Mouse (Mus musculus): ENCODE results near the gene Copz2. TPM values are rescaled to one million over a fixed set of nuclear protein-coding genes. Genes with fewer than 3 reads are reported as not detected.

Gene Copz2
- polyA plus RNA-seq, 1 experiment: not detected

- H3K4me3 ChIP-seq (ENCODE audit: insufficient read depth, low read depth, low read length): no peak overlapping the region
- H3K4me1 ChIP-seq (ENCODE audit: control insufficient read depth, insufficient read depth, low read length): peaks cover 13% of the 10 kb centered on the region
- TF ChIP-seq CTCF (IDR thresholded peaks at IDR 0.05; ENCODE audit: insufficient read depth, low read depth, low read length) (no peak), POLR2A (IDR thresholded peaks at IDR 0.05; ENCODE audit: insufficient read depth, low read depth, low read length) (no peak)
- 94% methylated on average over 9 of the region's 9 CpGs for WGBS
- H3K27ac ChIP-seq (ENCODE audit: insufficient read depth, low read depth, low read length): no peak overlapping the region
These were observed 30.6 kb downstream of the Copz2 start for GRCm38 (mm10) chr11:96880296-96880695.

- H3K27ac ChIP-seq (ENCODE audit: insufficient read depth, low read depth, low read length): no peak overlapping the region
- TF ChIP-seq CTCF (IDR thresholded peaks at IDR 0.05; ENCODE audit: insufficient read depth, low read depth, low read length): no peak
- TF ChIP-seq POLR2A (IDR thresholded peaks at IDR 0.05; ENCODE audit: insufficient read depth, low read depth, low read length): no peak
- WGBS: 15% methylated on average over 5 of the region's 5 CpGs
These were observed 36.3 kb downstream of the Copz2 start for GRCm38 (mm10) chr11:96885901-96886340.

GRCm38 (mm10) chr11:96886942-96887546 lies 37.4 kb downstream of the Copz2 start:
- Histone ChIP-seq H3K27ac (ENCODE audit: insufficient read depth, low read depth, low read length) (no peak overlapping the region), H3K4me1 (ENCODE audit: control insufficient read depth, insufficient read depth, low read length) (peaks cover 10% of the 10 kb centered on the region), H3K4me3 (ENCODE audit: insufficient read depth, low read depth, low read length) (no peak overlapping the region)
- no peak for TF ChIP-seq POLR2A (IDR thresholded peaks at IDR 0.05; ENCODE audit: insufficient read depth, low read depth, low read length)
- WGBS: 80% methylated on average over 8 of the region's 8 CpGs

More at GRCm38 (mm10) chr11:96885901-96886340, 36.3 kb downstream of the Copz2 start:
- H3K4me1 ChIP-seq (ENCODE audit: control insufficient read depth, insufficient read depth, low read length): peaks cover 10% of the 10 kb centered on the region
- no peak overlapping the region for H3K4me3 ChIP-seq (ENCODE audit: insufficient read depth, low read depth, low read length)

- H3K27ac ChIP-seq (ENCODE audit: insufficient read depth, low read depth, low read length): no peak overlapping the region
- TF ChIP-seq POLR2A (IDR thresholded peaks at IDR 0.05; ENCODE audit: insufficient read depth, low read depth, low read length) (no peak), CTCF (IDR thresholded peaks at IDR 0.05; ENCODE audit: insufficient read depth, low read depth, low read length) (no peak)
- no peak overlapping the region for H3K4me3 ChIP-seq (ENCODE audit: insufficient read depth, low read depth, low read length)
- H3K4me1 ChIP-seq (ENCODE audit: control insufficient read depth, insufficient read depth, low read length): peaks cover 7% of the 10 kb centered on the region; the same call in 1 of the 2 replicates
- 78% methylated on average over 14 of the region's 14 CpGs for WGBS
These were observed 42.3 kb downstream of the Copz2 start for GRCm38 (mm10) chr11:96891784-96892527.

- no peak overlapping the region for H3K27ac ChIP-seq (ENCODE audit: insufficient read depth, low read depth, low read length)
- H3K4me3 ChIP-seq (ENCODE audit: insufficient read depth, low read depth, low read length): no peak overlapping the region
- TF ChIP-seq CTCF (IDR thresholded peaks at IDR 0.05; ENCODE audit: insufficient read depth, low read depth, low read length) (no peak), POLR2A (IDR thresholded peaks at IDR 0.05; ENCODE audit: insufficient read depth, low read depth, low read length) (no peak)
- WGBS: 48% methylated on average over 11 of the region's 11 CpGs
- peaks cover 7% of the 10 kb centered on the region; the same call in 1 of the 2 replicates for H3K4me1 ChIP-seq (ENCODE audit: control insufficient read depth, insufficient read depth, low read length)
These were observed 43.7 kb downstream of the Copz2 start for GRCm38 (mm10) chr11:96893203-96893842.

- H3K27ac ChIP-seq (ENCODE audit: insufficient read depth, low read depth, low read length): no peak overlapping the region
- 87% methylated on average over 4 of the region's 4 CpGs for WGBS
- no peak overlapping the region for H3K4me3 ChIP-seq (ENCODE audit: insufficient read depth, low read depth, low read length)
- no peak for TF ChIP-seq POLR2A (IDR thresholded peaks at IDR 0.05; ENCODE audit: insufficient read depth, low read depth, low read length)
- TF ChIP-seq CTCF (IDR thresholded peaks at IDR 0.05; ENCODE audit: insufficient read depth, low read depth, low read length): no peak
- peaks cover 7% of the 10 kb centered on the region; the same call in 1 of the 2 replicates for H3K4me1 ChIP-seq (ENCODE audit: control insufficient read depth, insufficient read depth, low read length)
These were observed 46.2 kb downstream of the Copz2 start for GRCm38 (mm10) chr11:96895886-96896285.

GRCm38 (mm10) chr11:96899449-96900306 lies 50.0 kb downstream of the Copz2 start:
- WGBS: 57% methylated on average over 13 of the region's 13 CpGs
- H3K27ac ChIP-seq (ENCODE audit: insufficient read depth, low read depth, low read length): no peak overlapping the region
- peaks cover 9% of the 10 kb centered on the region for H3K4me1 ChIP-seq (ENCODE audit: control insufficient read depth, insufficient read depth, low read length)

GRCm38 (mm10) chr11:96901332-96901731 lies 51.7 kb downstream of the Copz2 start:
- TF ChIP-seq CTCF (IDR thresholded peaks at IDR 0.05; ENCODE audit: insufficient read depth, low read depth, low read length) (no peak), POLR2A (IDR thresholded peaks at IDR 0.05; ENCODE audit: insufficient read depth, low read depth, low read length) (no peak)
- Histone ChIP-seq H3K4me1 (ENCODE audit: control insufficient read depth, insufficient read depth, low read length) (peaks cover 15% of the 10 kb centered on the region), H3K27ac (ENCODE audit: insufficient read depth, low read depth, low read length) (no peak overlapping the region), H3K4me3 (ENCODE audit: insufficient read depth, low read depth, low read length) (no peak overlapping the region)
- WGBS: 83% methylated on average over 9 of the region's 9 CpGs

More at GRCm38 (mm10) chr11:96899449-96900306, 50.0 kb downstream of the Copz2 start:
- TF ChIP-seq POLR2A (IDR thresholded peaks at IDR 0.05; ENCODE audit: insufficient read depth, low read depth, low read length) (no peak), CTCF (IDR thresholded peaks at IDR 0.05; ENCODE audit: insufficient read depth, low read depth, low read length) (no peak)
- H3K4me3 ChIP-seq (ENCODE audit: insufficient read depth, low read depth, low read length): no peak overlapping the region

Data from olfactory bulb, adult 2 months (tissue).